Mouse (Mus musculus) stomach, postnatal 0 days (tissue): Measurements from ENCODE around the gene Sohlh1. TPM values are rescaled to one million over a fixed set of nuclear protein-coding genes. Genes with fewer than 3 reads are reported as not detected.

ENCODE experiments used
- ATAC-seq: fragments of 200-750 bp; cut with Nextera tagmentation; 2 replicates; pipeline ENCODE4 v1.8.0; 2017; ENCODE audit not compliant: low FRiP score, low TSS enrichment
- DNase-seq: peaks from one replicate; pipeline ENCODE4 v3.0.0-alpha.2; 2016; ENCODE audit warnings: low spot score
- H3K27ac ChIP-seq: fragments of 300-500 bp; sonication (generic); replicated peaks from 2 replicates; pipeline ENCODE4 v1.5.1; 2014; ENCODE audit warnings: mild to moderate bottlenecking, control low read depth
- H3K27me3 ChIP-seq: fragments of 300-500 bp; sonication (generic); 2 replicates; pipeline ENCODE4 v1.6.1; 2014; ENCODE audit warnings: low read length; ENCODE audit not compliant: control insufficient read depth, insufficient read depth
- H3K36me3 ChIP-seq: fragments of 300-500 bp; sonication (generic); 2 replicates; pipeline ENCODE4 v1.6.1; 2014; ENCODE audit warnings: low read length, mixed read lengths; ENCODE audit not compliant: control insufficient read depth, insufficient read depth
- H3K4me1 ChIP-seq: fragments of 300-500 bp; sonication (generic); replicated peaks from 2 replicates; pipeline ENCODE4 v1.6.1; 2014; ENCODE audit warnings: antibody characterized with exemption; ENCODE audit not compliant: control insufficient read depth, insufficient read depth
- H3K4me2 ChIP-seq: fragments of 300-500 bp; sonication (generic); replicated peaks from 2 replicates; pipeline ENCODE4 v1.6.1; 2014; ENCODE audit warnings: low read depth, mild to moderate bottlenecking, control low read depth, moderate library complexity
- H3K4me3 ChIP-seq: fragments of 300-500 bp; sonication (generic); 2 replicates; pipeline ENCODE4 v1.5.1; 2014; ENCODE audit warnings: low read depth, low read length, control low read depth
- H3K9ac ChIP-seq: fragments of 300-500 bp; sonication (generic); 2 replicates; pipeline ENCODE4 v1.6.1; 2014; ENCODE audit warnings: mild to moderate bottlenecking, low read length, control low read depth, mixed read lengths
- H3K9me3 ChIP-seq: fragments of 300-500 bp; sonication (generic); 2 replicates; pipeline ENCODE4 v1.6.1; 2016; ENCODE audit warnings: low read length; ENCODE audit not compliant: control insufficient read depth
- CTCF ChIP-seq: IDR thresholded peaks from 2 replicates; pipeline ENCODE4 v1.5.1; 2016; ENCODE audit warnings: antibody characterized with exemption, low read depth, mild to moderate bottlenecking, moderate library complexity
- EP300 ChIP-seq: optimal IDR thresholded peaks from 2 replicates; pipeline ENCODE3; 2016; ENCODE audit warnings: antibody characterized with exemption
- WGBS: fragments of 180-500 bp; shearing (Covaris S2); extraction: QIAGEN DNeasy Blood & Tissue Kit; methylation state at CpG from one replicate; pipeline ENCODE4 v1.1.7; 2014; 5-methylcytosine and 5-hydroxymethylcytosine counted together
- polyA plus RNA-seq: library from polyadenylated mRNA; unstranded; fragments of >200 nt; fragmentation: Nextera tagmentation; extraction: Ambion mirVana; gene quantifications from 2 replicates; pipeline ENCODE4 v1.2.1, GENCODE M21; 2015

Sohlh1 gene
- 0.10 TPM in 1 of 2 replicates, not detected in the other for polyA plus RNA-seq

DNA sequence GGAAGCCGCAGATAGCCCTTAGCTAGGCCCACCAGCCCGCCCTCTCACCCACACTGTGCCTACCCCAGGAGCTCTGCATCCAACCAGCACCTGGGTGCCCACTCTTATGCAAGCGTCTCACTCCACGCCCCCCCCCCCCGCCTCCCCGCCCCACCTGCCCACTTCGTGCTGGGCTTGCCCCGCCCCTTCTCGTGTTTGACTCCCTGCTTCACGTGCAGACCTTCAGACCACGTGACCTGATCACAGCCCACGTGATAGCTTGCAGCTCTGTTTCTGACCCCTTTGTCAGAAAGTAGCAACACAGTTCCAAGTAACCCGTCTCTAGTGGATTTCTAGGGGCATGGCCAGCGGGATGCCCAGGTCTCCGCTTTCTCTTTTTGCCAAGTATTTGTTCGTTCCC is at the start of gene Sohlh1:
TSS of gene Sohlh1 (minus strand) at position 23 of the 400 bp plus-strand sequence.
- WGBS: 70% methylated on average over 13 of the region's 16 CpGs
- DNase-seq (no peak), ATAC-seq (no peak)
- no peak within 1 kb of the TSS for H3K9ac ChIP-seq
- no peak for TF ChIP-seq EP300
- TF ChIP-seq CTCF: no peak
- H3K9me3 ChIP-seq: no peaks in the 10 kb centered on the region
- H3K4me3 ChIP-seq: no peak within 1 kb of the TSS
- H3K36me3 ChIP-seq: no peaks in the 10 kb centered on the region
- no peak within 1 kb of the TSS for H3K4me2 ChIP-seq
- H3K27me3 ChIP-seq: no peaks in the 10 kb centered on the region
- no peak within 1 kb of the TSS for H3K27ac ChIP-seq
- H3K4me1 ChIP-seq: no peaks in the 10 kb centered on the region

GRCm38 (mm10) chr2:25892440-25892839 is 45.4 kb upstream of the Sohlh1 start:
- Histone ChIP-seq H3K27me3 (no peaks in the 10 kb centered on the region), H3K4me3 (no peak overlapping the region), H3K9ac (no peak overlapping the region), H3K36me3 (no peaks in the 10 kb centered on the region), H3K27ac (no peak overlapping the region), H3K4me1 (no peaks in the 10 kb centered on the region), H3K9me3 (no peaks in the 10 kb centered on the region), H3K4me2 (no peak overlapping the region)
- ATAC-seq (no peak), DNase-seq (no peak)
- TF ChIP-seq CTCF (peak; percentile 28; the same call in 1 of the 2 replicates), EP300 (no peak)
- WGBS: 71% methylated on average over 7 of the region's 7 CpGs

DNA sequence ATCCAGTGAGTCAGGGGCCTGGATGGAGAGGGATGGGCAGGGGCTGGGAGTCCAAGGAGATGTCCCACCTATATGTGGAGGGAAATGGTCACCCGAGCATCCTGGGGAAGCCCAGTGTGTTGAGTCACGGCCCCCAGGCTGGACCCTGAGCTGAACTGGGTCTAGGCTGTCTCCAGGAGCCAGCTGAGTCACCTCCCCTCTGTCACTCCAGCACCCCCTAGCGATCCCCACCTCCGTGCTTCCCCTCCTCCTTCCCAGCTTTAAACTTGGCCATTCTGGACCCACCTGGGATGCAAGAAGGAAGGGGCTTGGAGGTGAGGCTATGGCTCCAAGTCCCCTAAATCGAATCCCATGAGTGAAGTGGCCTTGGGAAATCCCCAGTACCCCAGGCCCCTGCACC is 41.1 kb upstream of the Sohlh1 start:
- Histone ChIP-seq H3K36me3 (no peaks in the 10 kb centered on the region), H3K27ac (no peak overlapping the region), H3K9ac (no peak overlapping the region), H3K4me2 (no peak overlapping the region), H3K4me3 (no peak overlapping the region), H3K9me3 (no peaks in the 10 kb centered on the region), H3K4me1 (no peaks in the 10 kb centered on the region), H3K27me3 (no peaks in the 10 kb centered on the region)
- no peak for TF ChIP-seq EP300
- no peak for TF ChIP-seq CTCF
- ATAC-seq (no peak), DNase-seq (no peak)
- 61% methylated on average over 5 of the region's 5 CpGs for WGBS

GRCm38 (mm10) chr2:25887226-25887625 is 40.2 kb upstream of the Sohlh1 start:
- ATAC-seq: no peak
- H3K36me3 ChIP-seq: no peaks in the 10 kb centered on the region
- no peaks in the 10 kb centered on the region for H3K9me3 ChIP-seq
- no peak overlapping the region for H3K4me3 ChIP-seq
- 46% methylated on average over 8 of the region's 8 CpGs for WGBS
- TF ChIP-seq CTCF (no peak), EP300 (no peak)
- no peak overlapping the region for H3K9ac ChIP-seq
- no peaks in the 10 kb centered on the region for H3K27me3 ChIP-seq
- no peaks in the 10 kb centered on the region for H3K4me1 ChIP-seq
- no peak overlapping the region for H3K4me2 ChIP-seq
- no peak for DNase-seq
- H3K27ac ChIP-seq: no peak overlapping the region

DNA sequence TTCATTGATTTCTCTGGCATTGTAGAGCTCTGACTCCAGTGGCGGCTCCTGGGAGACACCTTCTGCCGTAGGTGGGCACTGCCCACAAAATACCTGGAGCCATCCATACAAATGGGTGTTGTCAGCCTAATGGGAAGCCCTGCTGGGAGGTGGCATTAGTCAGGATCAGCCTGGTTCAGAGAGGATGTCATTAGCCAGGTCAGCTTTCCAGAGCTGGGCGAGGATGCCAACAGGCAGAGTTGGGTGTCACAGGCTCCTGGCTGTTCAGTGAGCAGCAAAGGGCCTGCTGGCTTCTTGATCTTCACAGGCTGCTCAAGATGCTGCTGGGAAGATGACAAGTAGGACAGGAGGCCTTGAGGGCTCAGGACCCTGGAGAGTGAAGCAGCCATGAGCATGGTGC is 37.7 kb upstream of the Sohlh1 start:
- ATAC-seq (no peak), DNase-seq (no peak)
- H3K4me3 ChIP-seq: no peak overlapping the region
- no peak overlapping the region for H3K9ac ChIP-seq
- H3K4me2 ChIP-seq: no peak overlapping the region
- 73% methylated on average over 3 of the region's 3 CpGs for WGBS
- no peaks in the 10 kb centered on the region for H3K27me3 ChIP-seq
- no peaks in the 10 kb centered on the region for H3K36me3 ChIP-seq
- no peaks in the 10 kb centered on the region for H3K9me3 ChIP-seq
- TF ChIP-seq CTCF: no peak
- TF ChIP-seq EP300: no peak
- no peak overlapping the region for H3K27ac ChIP-seq
- H3K4me1 ChIP-seq: no peaks in the 10 kb centered on the region

DNA sequence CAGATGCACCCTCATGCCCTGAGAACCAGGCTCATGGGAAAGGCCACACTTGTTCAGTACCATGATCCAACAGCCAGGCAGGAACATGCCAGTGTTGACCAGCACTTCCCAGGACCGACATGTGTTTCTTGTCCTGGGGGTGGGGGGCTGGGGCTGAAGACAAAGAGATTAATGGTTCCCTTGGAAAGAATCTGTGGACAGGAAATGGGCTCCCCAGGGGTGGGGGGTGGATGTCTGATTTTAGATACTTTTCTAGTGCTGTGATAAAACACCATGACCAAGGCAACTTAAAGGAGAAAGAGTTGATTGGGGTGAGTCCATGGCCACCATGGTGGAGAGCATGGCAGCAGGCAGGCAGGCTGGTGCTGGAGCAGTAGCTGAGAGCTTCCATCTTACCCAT is 35.2 kb upstream of the Sohlh1 start:
- Histone ChIP-seq H3K27ac (no peak overlapping the region), H3K9me3 (no peaks in the 10 kb centered on the region), H3K27me3 (no peaks in the 10 kb centered on the region), H3K4me1 (no peaks in the 10 kb centered on the region), H3K4me3 (no peak overlapping the region), H3K36me3 (no peaks in the 10 kb centered on the region), H3K9ac (no peak overlapping the region), H3K4me2 (no peak overlapping the region)
- TF ChIP-seq EP300 (no peak), CTCF (no peak)
- no peak for DNase-seq
- no peak for ATAC-seq
- WGBS: 26% methylated on average over 1 of the region's 1 CpGs
